Mouse (Mus musculus) intestine, postnatal 0 days (tissue): Measurements from ENCODE around the gene Nagpa. TPM values are rescaled to one million over a fixed set of nuclear protein-coding genes. Genes with fewer than 3 reads are reported as not detected.

Source experiments
- ATAC-seq: fragments of 200-750 bp; cut with Nextera tagmentation; 2 replicates; pipeline ENCODE4 v1.8.0; 2017; ENCODE audit warnings: mild to moderate bottlenecking, moderate TSS enrichment, moderate library complexity
- H3K27ac ChIP-seq: fragments of 300-500 bp; sonication (generic); 2 replicates; pipeline ENCODE4 v1.5.1; 2014; ENCODE audit warnings: mild to moderate bottlenecking, low read depth, low read length, moderate library complexity
- H3K27me3 ChIP-seq: fragments of 300-500 bp; sonication (generic); replicated peaks from 2 replicates; pipeline ENCODE4 v1.6.1; 2014; ENCODE audit warnings: low read length, mixed read lengths; ENCODE audit not compliant: control insufficient read depth, insufficient read depth
- H3K36me3 ChIP-seq: fragments of 300-500 bp; sonication (generic); 2 replicates; pipeline ENCODE4 v1.6.1; 2014; ENCODE audit warnings: mild to moderate bottlenecking, moderate library complexity; ENCODE audit not compliant: control insufficient read depth, insufficient read depth
- H3K4me1 ChIP-seq: fragments of 300-500 bp; sonication (generic); replicated peaks from 2 replicates; pipeline ENCODE4 v1.6.1; 2014; ENCODE audit warnings: antibody characterized with exemption, low read length, mixed read lengths; ENCODE audit not compliant: control insufficient read depth, insufficient read depth
- H3K4me2 ChIP-seq: fragments of 300-500 bp; sonication (generic); replicated peaks from 2 replicates; pipeline ENCODE4 v1.6.1; 2014; ENCODE audit warnings: low read depth, mild to moderate bottlenecking, moderate library complexity
- H3K4me3 ChIP-seq: fragments of 300-500 bp; sonication (generic); 2 replicates; pipeline ENCODE4 v1.5.1; 2014; ENCODE audit warnings: low read depth, low read length
- H3K9ac ChIP-seq: fragments of 300-500 bp; sonication (generic); 2 replicates; pipeline ENCODE4 v1.6.1; 2014; ENCODE audit warnings: mild to moderate bottlenecking, low read depth, low read length
- H3K9me3 ChIP-seq: fragments of 300-500 bp; sonication (generic); 2 replicates; pipeline ENCODE4 v1.6.1; 2016; ENCODE audit warnings: mixed run types; ENCODE audit not compliant: control insufficient read depth
- CTCF ChIP-seq: sonication (generic); IDR thresholded peaks from 2 replicates; pipeline ENCODE4 v1.5.1; 2016; ENCODE audit warnings: low read depth, mild to moderate bottlenecking, control low read depth, antibody characterized with exemption, moderate library complexity
- WGBS: fragments of 180-500 bp; shearing (Covaris S2); extraction: QIAGEN DNeasy Blood & Tissue Kit; methylation state at CpG from one replicate; pipeline ENCODE4 v1.1.7; 2014; 5-methylcytosine and 5-hydroxymethylcytosine counted together
- polyA plus RNA-seq: library from polyadenylated mRNA; unstranded; fragments of >200 nt; fragmentation: Nextera tagmentation; extraction: Ambion mirVana; gene quantifications from 2 replicates; pipeline ENCODE4 v1.2.1, GENCODE M21; 2015

Gene Nagpa
- polyA plus RNA-seq, 1 experiment from 2014 or later = 20.6 TPM

DNA sequence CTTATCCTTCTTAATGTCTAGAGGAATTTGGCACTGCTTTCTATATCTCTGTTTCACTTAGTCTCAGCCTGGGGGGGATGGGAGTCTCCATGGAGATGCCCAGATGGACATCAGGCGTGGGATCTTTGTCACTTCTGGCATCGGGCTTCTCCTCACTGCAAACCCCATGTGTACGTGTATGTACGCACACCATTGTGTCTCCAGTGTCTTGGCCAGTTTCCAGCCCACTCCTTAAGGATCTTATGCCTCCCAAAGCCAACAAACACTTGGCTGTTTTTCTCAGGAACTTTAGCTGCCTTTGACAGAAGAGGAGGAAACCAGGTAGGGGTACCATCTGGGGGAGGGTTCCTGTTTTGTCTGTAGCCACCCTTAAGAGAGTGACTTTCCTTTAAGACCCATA is 17.6 kb upstream of the Nagpa start:
- H3K4me1 ChIP-seq = no peaks in the 10 kb centered on the region
- no peak overlapping the region for H3K9ac ChIP-seq
- TF ChIP-seq CTCF = no peak
- H3K9me3 ChIP-seq = no peaks in the 10 kb centered on the region
- no peak overlapping the region for H3K4me3 ChIP-seq
- H3K27ac ChIP-seq = no peak overlapping the region
- ATAC-seq = no peak
- WGBS = 65% methylated on average over 4 of the region's 4 CpGs
- no peaks in the 10 kb centered on the region for H3K27me3 ChIP-seq
- H3K4me2 ChIP-seq = no peak overlapping the region
- no peaks in the 10 kb centered on the region for H3K36me3 ChIP-seq

DNA sequence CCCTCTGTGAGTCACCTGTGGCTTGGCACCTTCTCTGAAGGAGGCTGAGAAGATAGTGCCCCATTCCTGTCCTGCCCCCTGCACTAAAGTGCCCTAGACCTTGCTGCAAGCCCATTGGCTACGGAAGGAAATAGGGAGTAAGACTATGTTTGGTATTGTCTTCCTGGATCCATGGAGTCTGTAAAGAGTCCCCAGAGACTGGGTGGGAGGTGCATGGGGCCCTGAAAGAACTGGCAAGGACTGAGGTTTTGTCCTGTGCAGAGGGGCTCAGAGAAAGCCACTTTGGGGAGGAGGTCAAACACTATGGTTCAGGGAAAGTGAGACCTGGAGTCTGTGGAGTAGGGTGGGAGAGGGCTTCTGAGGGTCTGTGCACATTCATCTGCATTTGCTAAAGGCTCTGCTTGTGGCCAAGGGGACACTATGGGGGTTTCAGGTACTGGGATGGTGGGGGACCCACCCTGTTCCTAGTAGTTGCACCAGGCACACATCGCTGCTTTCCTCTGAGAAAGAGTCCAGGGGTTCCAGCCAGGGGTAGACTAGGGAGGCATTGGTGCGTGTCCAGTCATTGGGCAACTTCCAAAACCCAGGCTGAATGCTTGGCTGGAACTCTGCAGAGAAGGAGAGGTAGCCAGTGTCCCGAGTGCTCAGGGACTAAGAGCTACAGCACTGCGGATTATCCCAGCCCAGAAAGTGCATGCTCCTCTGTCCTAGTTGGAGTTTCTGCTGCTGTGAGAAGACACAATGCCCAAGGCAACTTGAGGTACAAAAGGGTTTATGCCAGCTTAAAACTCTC is 13.7 kb upstream of the Nagpa start:
- TF ChIP-seq CTCF = no peak
- 76% methylated on average over 5 of the region's 5 CpGs for WGBS
- no peaks in the 10 kb centered on the region for H3K4me1 ChIP-seq
- H3K9me3 ChIP-seq = no peaks in the 10 kb centered on the region
- H3K27ac ChIP-seq = no peak overlapping the region
- no peaks in the 10 kb centered on the region for H3K36me3 ChIP-seq
- H3K9ac ChIP-seq = no peak overlapping the region
- no peak overlapping the region for H3K4me3 ChIP-seq
- no peak overlapping the region for H3K4me2 ChIP-seq
- ATAC-seq = no peak
- no peaks in the 10 kb centered on the region for H3K27me3 ChIP-seq

DNA sequence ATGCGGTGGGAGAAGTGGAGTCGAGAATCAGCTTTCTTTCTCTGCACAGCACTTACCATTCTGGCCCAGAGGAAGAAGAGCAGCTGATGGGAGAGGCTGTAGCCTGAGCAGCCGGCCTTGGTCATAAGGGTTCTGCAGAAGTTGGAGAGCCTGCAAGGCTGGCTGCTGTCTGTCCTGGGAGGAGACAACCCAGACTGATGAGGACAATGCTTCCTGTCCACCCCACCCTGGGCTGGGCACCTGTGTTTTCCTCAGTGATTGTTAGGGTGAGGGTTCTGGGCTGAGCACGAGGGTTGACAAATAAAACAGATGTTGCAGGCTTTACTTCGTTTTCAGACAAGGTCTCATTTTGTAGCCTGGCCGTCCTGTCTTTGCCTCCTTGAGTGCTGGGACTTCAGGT is 12.9 kb upstream of the Nagpa start:
- no peak for TF ChIP-seq CTCF
- H3K4me1 ChIP-seq = no peaks in the 10 kb centered on the region
- 36% methylated on average over 6 of the region's 6 CpGs for WGBS

GRCm38 (mm10) chr16:5214126-5214525 is 10.3 kb upstream of the Nagpa start:
- Histone ChIP-seq H3K4me2 (no peak overlapping the region), H3K4me3 (no peak overlapping the region), H3K9ac (no peak overlapping the region), H3K4me1 (no peaks in the 10 kb centered on the region), H3K27ac (no peak overlapping the region), H3K9me3 (no peaks in the 10 kb centered on the region), H3K36me3 (no peaks in the 10 kb centered on the region), H3K27me3 (no peaks in the 10 kb centered on the region)
- TF ChIP-seq CTCF = no peak
- WGBS = 90% methylated on average over 2 of the region's 2 CpGs
- ATAC-seq = no peak

More for the DNA sequence above, 12.9 kb upstream of the Nagpa start:
- H3K27ac ChIP-seq = no peak overlapping the region
- H3K36me3 ChIP-seq = no peaks in the 10 kb centered on the region
- no peaks in the 10 kb centered on the region for H3K9me3 ChIP-seq
- H3K9ac ChIP-seq = no peak overlapping the region
- H3K4me3 ChIP-seq = no peak overlapping the region
- no peaks in the 10 kb centered on the region for H3K27me3 ChIP-seq
- no peak overlapping the region for H3K4me2 ChIP-seq
- ATAC-seq = no peak

GRCm38 (mm10) chr16:5212150-5212549 is 8.3 kb upstream of the Nagpa start:
- H3K4me3 ChIP-seq = no peak overlapping the region
- no peak overlapping the region for H3K27ac ChIP-seq
- no peaks in the 10 kb centered on the region for H3K9me3 ChIP-seq
- ATAC-seq = no peak
- WGBS = 80% methylated on average over 3 of the region's 3 CpGs
- H3K4me2 ChIP-seq = no peak overlapping the region
- H3K9ac ChIP-seq = no peak overlapping the region
- no peaks in the 10 kb centered on the region for H3K4me1 ChIP-seq
- H3K27me3 ChIP-seq = no peaks in the 10 kb centered on the region
- TF ChIP-seq CTCF = no peak
- no peaks in the 10 kb centered on the region for H3K36me3 ChIP-seq

- no peak overlapping the region for H3K9ac ChIP-seq
- ATAC-seq = no peak
- no peak overlapping the region for H3K4me3 ChIP-seq
- no peak overlapping the region for H3K27ac ChIP-seq
- no peak for TF ChIP-seq CTCF
- H3K4me1 ChIP-seq = no peaks in the 10 kb centered on the region
- no peaks in the 10 kb centered on the region for H3K27me3 ChIP-seq
- 74% methylated on average over 2 of the region's 2 CpGs for WGBS
- no peak overlapping the region for H3K4me2 ChIP-seq
- no peaks in the 10 kb centered on the region for H3K9me3 ChIP-seq
- H3K36me3 ChIP-seq = no peaks in the 10 kb centered on the region
These were observed 6.6 kb upstream of the Nagpa start for GRCm38 (mm10) chr16:5210365-5210764.
